Mouse (Mus musculus) NIH3T3 (cell line): ENCODE results near the gene Psg20.
"Not testable (repeated sequence)": the region's sequence is repeated elsewhere in the genome, so short reads cannot be mapped to it uniquely, and the experiment has no call there.

ENCODE experiments used
- DNase-seq: peaks from one replicate; pipeline ENCODE4 v3.0.0-alpha.2; 2012; ENCODE audit warnings: low read depth

The Psg20 gene

DNA sequence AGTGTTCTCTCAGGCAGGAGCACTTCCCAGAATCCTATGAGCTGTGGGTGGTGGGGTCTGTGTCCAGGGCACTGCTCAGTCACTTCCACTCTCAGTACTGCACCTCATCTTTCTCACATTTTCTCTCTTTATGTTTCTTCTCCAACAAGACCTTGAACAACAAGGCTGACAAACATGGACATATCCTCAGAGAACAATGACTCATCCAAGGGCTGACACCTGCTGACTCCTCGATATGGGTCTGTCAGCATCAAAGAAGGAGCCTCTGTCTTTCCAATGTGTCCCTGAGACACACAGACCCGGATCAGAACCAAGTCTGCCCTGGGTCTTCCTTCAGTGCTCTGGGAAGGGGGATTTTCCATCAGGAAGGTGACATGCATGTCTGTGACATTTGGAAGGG lies at the start of gene Psg20:
TSS of gene Psg20 (minus strand) at position 101 of the 400 bp plus-strand sequence.
- no peak for DNase-seq

DNA sequence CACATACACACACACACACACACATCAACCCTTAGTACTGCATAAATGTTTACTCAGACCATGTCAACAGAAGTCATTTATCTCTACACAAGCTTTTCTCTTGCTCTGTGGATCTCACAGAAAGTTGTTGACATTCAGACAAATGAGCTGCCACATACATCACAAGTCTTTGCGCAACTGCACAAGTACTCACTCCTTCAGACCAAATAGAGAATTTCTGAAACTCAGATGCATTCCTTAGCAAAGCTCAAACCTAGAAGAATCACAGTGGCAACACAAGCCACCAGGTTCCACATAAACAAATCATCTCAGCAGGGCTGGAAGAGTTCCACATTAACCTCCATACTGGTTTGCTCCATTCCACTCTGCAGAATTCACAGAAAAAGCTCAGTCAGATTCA lies 48.5 kb upstream of the Psg20 start:
- peak; percentile 56 for DNase-seq

DNA sequence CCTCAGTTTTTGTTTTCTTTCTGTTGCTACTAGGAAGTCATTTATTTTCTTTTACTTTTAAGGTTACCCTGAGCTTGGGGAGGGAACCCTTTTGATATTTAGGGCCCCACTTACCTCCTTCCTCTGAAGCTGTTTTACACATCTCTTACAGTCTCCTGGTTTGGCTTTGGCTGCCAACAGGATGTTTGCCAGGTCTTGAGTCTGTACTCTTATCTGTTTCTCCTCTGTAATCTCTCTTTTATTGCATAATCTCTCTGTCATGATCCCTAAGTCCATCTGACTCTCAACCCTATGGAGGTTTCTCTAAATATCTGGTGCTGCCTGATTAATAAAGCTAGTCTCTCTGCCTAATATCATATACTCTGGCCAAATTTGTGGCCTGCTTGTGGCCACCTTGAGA lies 47.1 kb upstream of the Psg20 start:
- no peak for DNase-seq

DNA sequence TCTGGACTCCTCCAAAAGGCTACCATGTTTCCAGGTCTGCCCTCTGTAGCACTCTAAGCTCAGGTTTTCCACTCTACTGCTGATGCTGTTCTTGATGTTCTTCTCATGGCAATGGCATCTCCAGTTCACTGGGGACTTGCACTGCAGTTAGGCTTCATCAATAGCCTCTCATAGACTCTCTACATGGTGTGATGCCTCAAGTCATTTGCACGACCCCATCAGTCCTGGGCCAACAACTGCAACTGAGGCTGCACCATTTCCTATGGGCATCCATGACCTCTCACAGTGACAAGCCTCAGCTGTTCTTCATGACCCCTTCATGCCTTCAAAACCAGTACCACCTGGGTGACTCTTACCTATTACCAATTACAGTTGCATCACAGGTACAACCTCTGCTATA lies 42.4 kb upstream of the Psg20 start:
- no peak for DNase-seq

DNA sequence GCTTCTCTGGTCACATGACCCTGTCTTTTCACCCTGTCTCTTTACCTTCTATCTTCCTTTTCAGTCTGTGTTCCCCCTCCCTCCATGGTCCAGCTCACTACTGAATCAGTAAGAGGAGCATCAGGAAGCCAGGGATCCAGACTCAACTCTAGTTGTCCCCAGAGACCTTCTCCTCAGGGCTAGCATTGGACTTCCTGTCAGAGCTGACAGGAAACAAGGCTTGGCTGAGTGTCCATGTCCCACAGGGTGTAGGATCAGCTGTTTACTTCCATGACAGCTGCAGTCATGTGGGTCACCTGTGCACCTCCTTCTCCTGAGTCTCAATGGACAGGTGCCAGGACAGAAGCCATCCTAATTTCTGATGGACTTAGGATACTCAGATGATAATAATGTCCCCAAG lies 39.9 kb upstream of the Psg20 start:
- DNase-seq, result not testable (repeated sequence)

DNA sequence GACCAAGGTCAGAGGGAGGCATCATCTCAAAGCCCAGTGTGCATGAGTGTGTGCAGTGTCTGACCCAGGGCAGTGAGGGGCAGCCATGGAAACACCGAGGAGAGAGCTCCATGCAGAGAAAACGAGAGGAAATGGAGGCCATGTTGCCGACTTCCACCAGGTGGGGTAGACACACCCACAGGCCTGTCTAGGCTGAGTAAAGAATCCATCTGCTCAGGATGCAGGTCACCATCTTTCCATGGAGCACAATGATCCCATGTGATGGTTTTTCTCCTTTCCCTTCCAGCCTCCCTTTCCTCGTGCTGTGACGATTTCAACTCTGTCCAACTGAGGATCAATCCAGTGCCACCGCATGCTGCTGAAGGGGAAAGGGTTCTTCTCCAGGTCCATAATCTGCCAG lies 38.0 kb upstream of the Psg20 start:
- DNase-seq, result no peak

DNA sequence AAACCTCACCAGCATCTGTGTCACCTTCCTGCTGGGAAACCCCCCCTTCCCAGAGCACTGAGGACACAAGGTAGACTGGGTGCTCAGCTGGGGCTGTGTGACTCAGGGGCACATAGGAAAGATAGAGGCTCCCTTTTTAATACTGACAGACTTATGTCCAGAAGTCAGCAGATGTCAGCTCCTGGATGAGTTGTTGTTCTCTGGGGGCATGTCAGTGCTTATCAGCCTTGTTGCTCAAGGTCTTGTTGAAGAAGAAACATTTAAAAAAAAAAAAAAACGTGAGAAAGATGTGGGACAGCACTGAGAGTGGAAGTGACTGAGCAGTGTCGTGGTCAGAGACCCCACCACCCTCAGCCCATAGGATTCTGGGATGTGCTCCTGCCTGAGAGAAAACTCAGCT lies 31.8 kb upstream of the Psg20 start, which contains the start of gene Psg22:
TSS of gene Psg22 (plus strand) at position 301 of the 400 bp plus-strand sequence.
- no peak for DNase-seq

DNA sequence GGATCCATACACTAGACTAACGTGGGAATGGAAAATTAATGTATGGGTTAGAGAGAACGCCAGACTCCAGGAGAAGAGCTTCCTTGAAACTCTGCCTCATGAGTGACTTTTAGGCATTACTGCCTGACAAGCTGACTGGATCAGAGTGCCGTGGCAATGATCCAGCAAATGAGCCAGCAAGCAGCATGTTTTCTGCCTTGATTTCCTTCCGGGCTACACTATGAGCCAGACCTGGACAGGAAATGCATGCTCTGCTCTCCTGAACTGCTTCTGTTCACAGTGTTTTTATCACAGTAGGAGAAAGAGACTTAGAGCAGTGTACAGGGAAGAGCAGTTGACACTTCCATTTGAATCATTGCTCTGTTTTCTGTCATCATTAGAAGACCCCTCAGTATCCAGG lies 29.6 kb upstream of the Psg20 start:
- DNase-seq, result peak; percentile 15

DNA sequence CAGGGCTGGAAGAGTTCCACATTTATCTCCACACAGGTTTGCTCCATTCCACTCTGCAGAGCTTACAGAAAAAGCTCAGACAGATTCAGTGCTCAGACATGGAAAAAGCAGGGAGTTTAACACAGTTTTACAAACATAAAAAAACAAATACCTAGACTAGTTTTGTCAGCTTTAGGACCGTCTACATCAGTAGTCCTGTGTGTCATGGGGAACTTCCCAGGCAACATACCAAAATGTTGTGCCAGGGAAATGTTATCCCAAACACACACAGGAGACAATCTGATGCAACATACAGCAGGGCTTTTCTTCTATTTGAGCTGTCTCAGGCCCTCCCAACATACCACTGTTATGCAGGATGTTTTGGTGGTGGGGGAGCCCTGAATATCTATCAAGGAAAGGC lies 24.9 kb upstream of the Psg20 start:
- no peak for DNase-seq

DNA sequence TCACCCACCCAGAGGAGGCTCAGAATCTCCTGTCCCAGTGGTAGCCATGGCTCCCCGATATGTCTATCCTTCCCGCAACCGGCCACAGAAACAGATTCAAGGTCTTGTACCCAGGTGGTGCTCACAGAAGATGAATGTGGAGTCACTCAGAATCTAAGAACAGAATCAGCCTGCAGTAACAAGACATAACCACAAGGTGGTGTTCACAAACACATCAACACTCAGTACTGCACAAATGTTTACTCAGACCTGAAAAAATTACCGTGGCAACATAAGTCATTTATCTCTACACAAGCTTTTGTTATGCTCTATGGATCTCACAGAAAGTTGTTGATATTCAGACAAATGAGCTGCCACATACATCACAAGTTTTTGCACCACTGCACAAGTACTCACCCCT lies 24.3 kb upstream of the Psg20 start:
- DNase-seq, result peak; percentile 16

DNA sequence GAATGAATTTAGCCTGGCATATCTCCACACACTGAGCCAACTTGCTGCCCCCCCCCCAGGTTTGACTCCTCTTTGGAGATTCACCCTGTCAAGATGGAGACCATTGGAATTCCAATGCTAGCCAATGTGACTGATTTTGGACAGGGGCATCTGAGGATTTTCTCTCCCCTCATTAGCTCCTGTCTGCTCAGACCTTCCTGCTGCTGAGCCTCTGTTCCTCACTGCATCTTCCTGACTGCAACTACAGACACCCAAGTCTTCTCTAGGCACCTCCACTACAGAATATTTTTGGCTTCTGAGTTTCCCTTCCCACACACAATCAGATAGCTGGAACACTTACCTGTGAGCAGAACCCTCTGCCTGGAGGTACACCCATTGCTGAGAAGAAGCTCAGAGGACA lies 399 bp downstream of the Psg20 start:
- no peak for DNase-seq

DNA sequence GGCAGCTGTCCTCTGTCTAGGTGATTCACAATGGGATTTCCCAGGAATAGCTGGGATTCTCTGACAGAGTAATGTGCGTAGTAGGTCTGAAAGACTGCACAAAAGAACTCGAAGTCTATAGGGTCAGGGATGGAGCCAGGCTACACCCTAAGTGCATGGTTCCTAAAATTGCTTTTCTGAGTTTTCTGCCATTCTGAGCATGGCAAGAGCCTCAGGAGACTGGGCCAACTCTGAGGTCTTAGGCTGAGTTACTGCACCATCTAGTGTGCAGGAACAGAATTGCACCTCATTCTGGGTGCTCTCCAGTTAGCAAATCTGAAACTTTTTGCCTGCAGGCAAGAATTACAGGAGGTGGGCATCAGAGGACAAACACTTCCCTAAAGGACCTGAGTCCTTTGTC lies 6.2 kb downstream of the Psg20 start:
- peak; percentile 74 for DNase-seq

DNA sequence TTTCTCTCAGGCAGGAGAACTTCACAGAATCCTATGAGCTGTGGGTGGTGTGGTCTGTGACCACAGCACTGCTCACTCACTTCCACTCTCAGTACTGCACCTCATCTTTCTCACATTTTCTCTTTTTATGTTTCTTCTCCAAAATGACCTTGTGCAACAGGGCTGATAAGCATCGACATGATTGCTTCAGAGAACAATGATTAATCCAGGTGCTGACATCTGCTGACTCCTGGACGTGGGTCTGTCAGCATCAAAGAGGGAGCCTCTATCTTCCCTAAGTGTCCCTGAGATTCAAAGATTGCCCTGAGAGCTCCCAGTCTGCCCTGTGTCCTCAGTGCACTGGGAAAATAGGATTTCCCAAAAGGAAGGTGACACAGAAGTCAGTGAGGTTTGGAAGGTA lies 29.4 kb downstream of the Psg20 start, which contains the start of gene Psg21:
TSS of gene Psg21 (minus strand) at position 101 of the 400 bp plus-strand sequence.
- not testable (repeated sequence) for DNase-seq

DNA sequence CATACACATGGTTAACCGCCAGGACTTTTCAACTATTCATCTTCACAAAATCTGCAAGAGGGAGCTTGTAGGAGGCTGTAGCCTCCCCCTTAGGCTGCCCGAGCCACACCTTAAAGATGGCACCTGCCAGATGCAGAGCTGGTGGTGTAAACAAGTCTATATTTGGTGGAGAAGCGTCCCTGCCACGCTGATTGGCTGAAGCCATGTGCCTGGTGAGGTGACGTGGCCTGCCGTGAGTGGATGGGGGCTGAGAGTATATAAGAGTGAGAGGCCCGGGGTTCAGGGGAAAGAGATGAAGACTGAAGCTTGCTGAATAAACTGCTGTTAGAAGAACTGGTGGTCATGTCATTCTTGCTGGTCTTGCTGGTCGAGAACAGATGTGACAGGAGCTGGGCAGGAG lies 59.1 kb downstream of the Psg20 start:
- DNase-seq, result peak; percentile 43
